Mouse (Mus musculus): ENCODE results near the gene Adora2a.
"Not testable (repeated sequence)": the region's sequence is repeated elsewhere in the genome, so short reads cannot be mapped to it uniquely, and the experiment has no call there.

- not testable (repeated sequence) for TF ChIP-seq CTCF, EP300 (IDR thresholded peaks at IDR 0.05; ENCODE audit: low read depth)
Observed at GRCm38 (mm10) chr10:75373655-75374351, 57.1 kb downstream of the Adora2a start.

Data from liver, embryonic 14.5 days (tissue).